Mouse (Mus musculus) hindbrain, embryonic 12.5 days (tissue): ENCODE measurements around the gene Taf8. TPM values are rescaled to one million over a fixed set of nuclear protein-coding genes. Genes with fewer than 3 reads are reported as not detected.

Experiments
- ATAC-seq: fragments of 200-750 bp; cut with Nextera tagmentation; 2 replicates; pipeline ENCODE4 v1.8.0; 2017; ENCODE audit warnings: moderate TSS enrichment; ENCODE audit not compliant: low FRiP score
- H3K27ac ChIP-seq: fragments of 300-500 bp; sonication (generic); 2 replicates; pipeline ENCODE4 v1.5.1; 2016; ENCODE audit warnings: mild to moderate bottlenecking
- H3K27me3 ChIP-seq: fragments of 300-500 bp; sonication (generic); 2 replicates; pipeline ENCODE4 v1.6.1; 2016; ENCODE audit warnings: mild to moderate bottlenecking
- H3K36me3 ChIP-seq: fragments of 300-500 bp; sonication (generic); 2 replicates; pipeline ENCODE4 v1.6.1; 2016; ENCODE audit warnings: mild to moderate bottlenecking
- H3K4me1 ChIP-seq: fragments of 300-500 bp; sonication (generic); 2 replicates; pipeline ENCODE4 v1.6.1; 2016
- H3K4me2 ChIP-seq: fragments of 300-500 bp; sonication (generic); replicated peaks from 2 replicates; pipeline ENCODE4 v1.6.1; 2016; ENCODE audit warnings: mild to moderate bottlenecking
- H3K4me3 ChIP-seq: fragments of 300-500 bp; sonication (generic); 2 replicates; pipeline ENCODE4 v1.5.1; 2016; ENCODE audit warnings: mild to moderate bottlenecking
- H3K9ac ChIP-seq: fragments of 300-500 bp; sonication (generic); 2 replicates; pipeline ENCODE4 v1.6.1; 2016; ENCODE audit warnings: mild to moderate bottlenecking, moderate library complexity
- H3K9me3 ChIP-seq: fragments of 300-500 bp; sonication (generic); replicated peaks from 2 replicates; pipeline ENCODE4 v1.6.1; 2016; ENCODE audit warnings: mild to moderate bottlenecking
- WGBS: fragments of 180-500 bp; shearing (Covaris S2); methylation state at CpG from one replicate; pipeline ENCODE4 v1.1.7; 2016; 5-methylcytosine and 5-hydroxymethylcytosine counted together
- polyA plus RNA-seq: library from polyadenylated mRNA; unstranded; fragments of >200 nt; fragmentation: Nextera tagmentation; extraction: Ambion mirVana; gene quantifications from 2 replicates; pipeline ENCODE4 v1.2.1, GENCODE M21; 2016

Gene Taf8
- polyA plus RNA-seq, 1 experiment from 2014 or later: 29.5 TPM

- WGBS: 46% methylated on average over 9 of the region's 9 CpGs
- Histone ChIP-seq H3K27ac (no peak overlapping the region), H3K9me3 (no peaks in the 10 kb centered on the region), H3K36me3 (no peaks in the 10 kb centered on the region), H3K9ac (no peak overlapping the region), H3K4me1 (peaks cover 12% of the 10 kb centered on the region), H3K4me3 (no peak overlapping the region), H3K27me3 (peaks cover 41% of the 10 kb centered on the region), H3K4me2 (no peak overlapping the region)
- ATAC-seq: no peak
Observed at GRCm38 (mm10) chr17:47462728-47463388, 39.2 kb downstream of the Taf8 start.

DNA sequence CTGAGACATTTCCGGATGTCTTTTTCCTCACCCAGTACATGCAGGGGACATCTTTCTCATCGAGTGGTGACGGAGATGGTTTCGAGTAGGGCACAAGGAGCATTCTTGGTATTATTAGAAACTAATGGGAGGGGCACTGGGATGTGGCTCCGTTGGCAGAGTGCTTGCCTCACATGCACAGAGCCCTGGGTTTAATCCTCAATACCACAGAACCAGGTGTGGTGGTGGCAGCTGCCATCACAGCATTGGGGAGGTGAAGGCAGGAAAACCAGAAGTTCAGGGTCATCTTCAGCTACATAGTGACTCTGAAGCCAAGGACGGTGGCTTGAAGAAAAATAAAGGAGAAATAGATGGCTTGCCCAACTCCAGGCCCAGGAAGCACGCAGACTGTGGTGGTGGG is 39.9 kb downstream of the Taf8 start:
- Histone ChIP-seq H3K4me2 (no peak overlapping the region), H3K9me3 (no peaks in the 10 kb centered on the region), H3K4me1 (peaks cover 9% of the 10 kb centered on the region; the same call in 1 of the 2 replicates), H3K36me3 (no peaks in the 10 kb centered on the region), H3K4me3 (no peak overlapping the region), H3K9ac (no peak overlapping the region), H3K27ac (no peak overlapping the region), H3K27me3 (peaks cover 34% of the 10 kb centered on the region)
- 80% methylated on average over 7 of the region's 7 CpGs for WGBS
- no peak for ATAC-seq

GRCm38 (mm10) chr17:47461688-47462087 is 40.4 kb downstream of the Taf8 start:
- H3K27ac ChIP-seq: no peak overlapping the region
- H3K4me1 ChIP-seq: peaks cover 9% of the 10 kb centered on the region; the same call in 1 of the 2 replicates
- ATAC-seq: no peak
- no peaks in the 10 kb centered on the region for H3K36me3 ChIP-seq
- 70% methylated on average over 3 of the region's 3 CpGs for WGBS
- no peak overlapping the region for H3K9ac ChIP-seq
- H3K27me3 ChIP-seq: peaks cover 29% of the 10 kb centered on the region
- H3K4me2 ChIP-seq: no peak overlapping the region
- no peak overlapping the region for H3K4me3 ChIP-seq
- no peaks in the 10 kb centered on the region for H3K9me3 ChIP-seq

- Histone ChIP-seq H3K9me3 (no peaks in the 10 kb centered on the region), H3K4me1 (0 out of 2 replicates have a peak, but pooled peaks cover 4% of the 10 kb centered on the region), H3K36me3 (no peaks in the 10 kb centered on the region), H3K4me3 (no peak overlapping the region), H3K27me3 (peaks cover 9% of the 10 kb centered on the region; the same call in 1 of the 2 replicates), H3K4me2 (no peak overlapping the region), H3K27ac (no peak overlapping the region), H3K9ac (no peak overlapping the region)
- ATAC-seq: no peak
- 86% methylated on average over 3 of the region's 3 CpGs for WGBS
Observed at GRCm38 (mm10) chr17:47459341-47459919, 42.7 kb downstream of the Taf8 start.

DNA sequence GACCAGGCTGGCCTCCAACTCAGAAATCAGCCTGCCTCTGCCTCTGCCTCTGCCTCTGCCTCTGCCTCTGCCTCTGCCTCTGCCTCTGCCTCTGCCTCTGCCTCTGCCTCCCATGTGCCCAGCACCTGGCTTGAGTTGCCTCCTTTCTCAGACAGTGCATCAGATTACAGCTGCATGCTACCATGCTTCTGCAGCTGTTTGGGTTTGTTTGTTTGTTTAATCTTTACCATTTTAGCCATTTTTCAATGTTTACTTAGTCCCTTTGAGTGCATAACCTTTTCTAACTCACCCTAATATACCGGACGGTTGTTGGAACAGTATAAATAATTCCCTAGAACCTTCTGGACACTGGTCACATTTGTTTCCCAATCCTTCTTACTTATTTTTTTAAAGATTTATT is 43.2 kb downstream of the Taf8 start:
- Histone ChIP-seq H3K9me3 (no peaks in the 10 kb centered on the region), H3K36me3 (no peaks in the 10 kb centered on the region), H3K27ac (no peak overlapping the region), H3K4me1 (0 out of 2 replicates have a peak, but pooled peaks cover 4% of the 10 kb centered on the region), H3K27me3 (peaks cover 4% of the 10 kb centered on the region; the same call in 1 of the 2 replicates), H3K4me2 (no peak overlapping the region), H3K9ac (no peak overlapping the region), H3K4me3 (no peak overlapping the region)
- ATAC-seq: no peak
- WGBS: 92% methylated on average over 2 of the region's 2 CpGs

GRCm38 (mm10) chr17:47458310-47458709 is 43.8 kb downstream of the Taf8 start:
- no peak for ATAC-seq
- Histone ChIP-seq H3K9ac (no peak overlapping the region), H3K4me2 (no peak overlapping the region), H3K4me3 (no peak overlapping the region), H3K27ac (no peak overlapping the region), H3K27me3 (peaks cover 2% of the 10 kb centered on the region; the same call in 1 of the 2 replicates), H3K36me3 (no peaks in the 10 kb centered on the region), H3K4me1 (0 out of 2 replicates have a peak, but pooled peaks cover 4% of the 10 kb centered on the region), H3K9me3 (no peaks in the 10 kb centered on the region)
- 88% methylated on average over 13 of the region's 13 CpGs for WGBS

- ATAC-seq: no peak
- Histone ChIP-seq H3K27me3 (peaks cover 2% of the 10 kb centered on the region; the same call in 1 of the 2 replicates), H3K4me3 (no peak overlapping the region), H3K4me2 (no peak overlapping the region), H3K36me3 (no peaks in the 10 kb centered on the region), H3K9me3 (no peaks in the 10 kb centered on the region), H3K4me1 (peaks cover 5% of the 10 kb centered on the region; the same call in 1 of the 2 replicates), H3K9ac (no peak overlapping the region), H3K27ac (no peak overlapping the region)
- WGBS: 79% methylated on average over 8 of the region's 8 CpGs
Observed at GRCm38 (mm10) chr17:47454675-47455074, 47.4 kb downstream of the Taf8 start.

GRCm38 (mm10) chr17:47452886-47453285 is 49.2 kb downstream of the Taf8 start:
- Histone ChIP-seq H3K4me1 (peaks cover 17% of the 10 kb centered on the region), H3K27me3 (no peaks in the 10 kb centered on the region), H3K4me2 (no peak overlapping the region), H3K4me3 (no peak overlapping the region), H3K27ac (no peak overlapping the region), H3K9me3 (no peaks in the 10 kb centered on the region), H3K36me3 (no peaks in the 10 kb centered on the region), H3K9ac (no peak overlapping the region)
- ATAC-seq: no peak
- WGBS: 54% methylated on average over 7 of the region's 7 CpGs

- no peaks in the 10 kb centered on the region for H3K27me3 ChIP-seq
- WGBS: 77% methylated on average over 12 of the region's 12 CpGs
- no peak overlapping the region for H3K27ac ChIP-seq
- no peaks in the 10 kb centered on the region for H3K9me3 ChIP-seq
- no peak overlapping the region for H3K4me2 ChIP-seq
- H3K36me3 ChIP-seq: no peaks in the 10 kb centered on the region
- peaks cover 17% of the 10 kb centered on the region for H3K4me1 ChIP-seq
- no peak overlapping the region for H3K9ac ChIP-seq
- H3K4me3 ChIP-seq: no peak overlapping the region
- no peak for ATAC-seq
Observed at GRCm38 (mm10) chr17:47450880-47451565, 51.1 kb downstream of the Taf8 start.

- no peak for ATAC-seq
- no peak overlapping the region for H3K4me2 ChIP-seq
- H3K27ac ChIP-seq: no peak overlapping the region
- H3K9ac ChIP-seq: no peak overlapping the region
- H3K4me3 ChIP-seq: no peak overlapping the region
- 30% methylated on average over 7 of the region's 7 CpGs for WGBS
- no peaks in the 10 kb centered on the region for H3K9me3 ChIP-seq
- H3K27me3 ChIP-seq: no peaks in the 10 kb centered on the region
- peaks cover 17% of the 10 kb centered on the region for H3K4me1 ChIP-seq
- no peaks in the 10 kb centered on the region for H3K36me3 ChIP-seq
Observed at GRCm38 (mm10) chr17:47450239-47450638, 51.9 kb downstream of the Taf8 start.

DNA sequence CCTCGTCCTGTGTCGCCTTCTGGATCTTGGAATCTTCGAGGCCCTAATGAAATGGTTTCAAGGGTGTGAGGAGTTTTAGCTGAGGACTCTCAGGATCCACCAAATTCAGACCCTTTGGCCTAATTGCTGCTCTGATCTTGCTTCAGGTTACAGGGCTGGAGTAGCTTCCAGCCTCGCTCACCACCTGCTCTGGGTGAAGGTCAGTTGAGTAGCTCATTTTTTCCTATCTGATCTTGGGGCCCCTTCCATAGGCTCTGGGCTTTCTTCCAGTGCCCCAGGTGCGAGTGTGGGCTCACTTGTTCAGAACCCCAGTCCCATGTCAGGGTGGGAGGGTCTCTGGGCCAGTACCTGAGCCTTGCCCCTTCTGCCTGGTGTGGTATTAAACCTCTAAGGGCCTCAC is 52.7 kb downstream of the Taf8 start:
- H3K9ac ChIP-seq: no peak overlapping the region
- WGBS: 70% methylated on average over 5 of the region's 5 CpGs
- no peak overlapping the region for H3K4me3 ChIP-seq
- no peak overlapping the region for H3K27ac ChIP-seq
- no peak for ATAC-seq
- H3K4me2 ChIP-seq: no peak overlapping the region
- no peaks in the 10 kb centered on the region for H3K9me3 ChIP-seq
- no peaks in the 10 kb centered on the region for H3K36me3 ChIP-seq
- no peaks in the 10 kb centered on the region for H3K27me3 ChIP-seq
- peaks cover 17% of the 10 kb centered on the region for H3K4me1 ChIP-seq

- no peak overlapping the region for H3K9ac ChIP-seq
- no peak overlapping the region for H3K4me2 ChIP-seq
- H3K4me3 ChIP-seq: no peak overlapping the region
- no peaks in the 10 kb centered on the region for H3K27me3 ChIP-seq
- H3K4me1 ChIP-seq: peaks cover 17% of the 10 kb centered on the region
- no peak overlapping the region for H3K27ac ChIP-seq
- WGBS: 41% methylated on average over 8 of the region's 8 CpGs
- ATAC-seq: no peak
- H3K9me3 ChIP-seq: no peaks in the 10 kb centered on the region
- no peaks in the 10 kb centered on the region for H3K36me3 ChIP-seq
Observed at GRCm38 (mm10) chr17:47448523-47449372, 53.3 kb downstream of the Taf8 start.
